Mouse (Mus musculus): ENCODE data around the gene Apobec3. TPM values are rescaled to one million over a fixed set of nuclear protein-coding genes. Genes with fewer than 3 reads are reported as not detected.

Apobec3 gene
- total RNA-seq, 2 experiments from 2014 or later = 8.7 to 10.1 TPM

GRCm38 (mm10) chr15:79951226-79951625, 59.8 kb downstream of the Apobec3 start:
- no peak for DNase-seq

- DNase-seq = peak; percentile 74
These were observed 60.5 kb downstream of the Apobec3 start for GRCm38 (mm10) chr15:79951730-79952503.

GRCm38 (mm10) chr15:79952504-79953231, 61.2 kb downstream of the Apobec3 start:
- peak; percentile 59 for DNase-seq

- DNase-seq = peak; percentile 33
These were observed 62.0 kb downstream of the Apobec3 start for GRCm38 (mm10) chr15:79953470-79953869.

- DNase-seq = no peak
These were observed 65.1 kb downstream of the Apobec3 start for GRCm38 (mm10) chr15:79956559-79956958.

GRCm38 (mm10) chr15:79958418-79958817, 67.0 kb downstream of the Apobec3 start:
- DNase-seq = no peak

GRCm38 (mm10) chr15:79961366-79961921, 70.0 kb downstream of the Apobec3 start:
- DNase-seq = peak; percentile 55

- no peak for DNase-seq
These were observed 71.2 kb downstream of the Apobec3 start for GRCm38 (mm10) chr15:79962661-79963060.

GRCm38 (mm10) chr15:79964376-79964775, 72.9 kb downstream of the Apobec3 start:
- no peak for DNase-seq

Other genes starting within 250 kb of the Apobec3 start
- gene Fam227a, start 232.7 kb upstream of the Apobec3 start, total RNA-seq (2021) = 1 to 10 TPM; 1.0 to 1.2 TPM
- 10 to 100 TPM; 30.9 to 35.5 TPM for gene Cby1, start 232.5 kb upstream of the Apobec3 start, total RNA-seq (2021)
- gene Tomm22, start 220.8 kb upstream of the Apobec3 start, total RNA-seq (2021) = 100 to 1,000 TPM; 150 to 159 TPM
- 10 to 100 TPM; 29.8 to 32.5 TPM for gene Josd1, start 203.7 kb upstream of the Apobec3 start, total RNA-seq (2021)
- 10 to 100 TPM; 40.2 to 41.9 TPM for gene Gtpbp1, start 200.8 kb upstream of the Apobec3 start, total RNA-seq (2021)
- 10 to 100 TPM; 54.7 to 62.3 TPM for gene Sun2, start 149.1 kb upstream of the Apobec3 start, total RNA-seq (2021)
- 10 to 100 TPM; 22.3 to 25.1 TPM for gene Dnal4, start 113.8 kb upstream of the Apobec3 start, total RNA-seq (2021)
- gene Nptxr, start 86.9 kb upstream of the Apobec3 start, total RNA-seq (2021) = 1 to 10 TPM; 5.8 to 6.0 TPM
- 1 to 10 TPM; 1.3 to 1.5 TPM for gene Npcd, start 57.4 kb upstream of the Apobec3 start, total RNA-seq (2021)
- 10 to 100 TPM; 53.1 to 57.5 TPM for gene Cbx6, start 57.0 kb upstream of the Apobec3 start, total RNA-seq (2021)
- 1 to 10 TPM; 1.7 to 2.0 TPM for gene Cbx7, start 79.5 kb downstream of the Apobec3 start, total RNA-seq (2021)
- gene Pdgfb, start 123.3 kb downstream of the Apobec3 start, total RNA-seq (2021) = 10 to 100 TPM; 46.4 to 50.7 TPM
- gene Syngr1, start 199.7 kb downstream of the Apobec3 start, total RNA-seq (2021) = 10 to 100 TPM; 73.4 to 86.0 TPM
- 100 to 1,000 TPM; 591 to 607 TPM for gene Rpl3, start 200.2 kb downstream of the Apobec3 start, total RNA-seq (2021)
- 10 to 100 TPM; 36.5 to 37.0 TPM for gene Tab1, start 241.5 kb downstream of the Apobec3 start, total RNA-seq (2021)

Data from heart, postnatal 4 days (tissue).